Mouse (Mus musculus): ENCODE data around the gene Rcn1.

DNA sequence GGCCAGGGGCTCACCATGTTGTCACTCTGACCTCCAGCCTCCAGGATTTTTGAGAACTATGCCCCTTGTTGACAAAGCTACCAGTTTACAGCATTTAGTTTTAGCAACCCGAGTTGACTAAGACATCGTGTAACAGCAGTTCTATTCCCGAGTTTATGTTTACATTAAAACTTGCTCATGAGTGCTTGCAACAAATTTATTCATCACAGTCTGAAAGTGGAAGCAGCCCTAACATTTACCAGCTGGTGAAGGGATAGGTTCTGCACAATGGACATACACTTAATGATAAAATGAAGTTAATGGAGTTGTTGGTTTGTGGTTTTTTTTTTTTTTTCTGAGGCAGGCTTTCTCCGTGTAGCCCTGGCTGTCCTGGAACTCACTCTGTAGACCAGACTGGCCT lies 39.9 kb upstream of the Rcn1 start:
- TF ChIP-seq POLR2A (IDR thresholded peaks at IDR 0.05; ENCODE audit: insufficient read depth, low read length) (no peak), CTCF (IDR thresholded peaks at IDR 0.05; ENCODE audit: low read depth, low read length) (no peak), EP300 (IDR thresholded peaks at IDR 0.05; ENCODE audit: insufficient read depth, low read depth, low read length) (no peak)
